Mouse (Mus musculus): ENCODE measurements at regions not wholly inside any gene's neighbourhood (a gene's known extent, or its start where the extent isn't known, plus 50 kb on each side); places are given as distances from the start of the nearest gene placed in this dataset.

- intact Hi-C loops (cut with DNase I), result no loop called here
These were observed 268.0 kb downstream of the Sec23a start for GRCm38 (mm10) chr12:58743800-58744199.

GRCm38 (mm10) chr12:58728094-58728493, 283.7 kb downstream of the Sec23a start:
- intact Hi-C loops (cut with DNase I), result no loop called here

GRCm38 (mm10) chr12:58727547-58727946, 284.3 kb downstream of the Sec23a start:
- intact Hi-C loops (cut with DNase I), result no loop called here

- intact Hi-C loops (cut with DNase I), result no loop called here
These were observed 293.9 kb downstream of the Sec23a start for GRCm38 (mm10) chr12:58717908-58718307.

- intact Hi-C loops (cut with DNase I), result no loop called here
These were observed 297.6 kb downstream of the Sec23a start for GRCm38 (mm10) chr12:58714207-58714606.

GRCm38 (mm10) chr12:58695680-58696079, 316.1 kb downstream of the Sec23a start:
- intact Hi-C loops (cut with DNase I), result no loop called here

- intact Hi-C loops (cut with DNase I), result no loop called here
These were observed 341.7 kb downstream of the Sec23a start for GRCm38 (mm10) chr12:58669914-58670635.

GRCm38 (mm10) chr12:58654530-58655056, 357.2 kb downstream of the Sec23a start:
- intact Hi-C loops (cut with DNase I), result no loop called here

GRCm38 (mm10) chr12:58653751-58654150, 358.1 kb downstream of the Sec23a start:
- intact Hi-C loops (cut with DNase I), result no loop called here

- intact Hi-C loops (cut with DNase I), result no loop called here
These were observed 358.6 kb downstream of the Sec23a start for GRCm38 (mm10) chr12:58653222-58653621.

GRCm38 (mm10) chr12:58652701-58653100, 359.1 kb downstream of the Sec23a start:
- intact Hi-C loops (cut with DNase I), result no loop called here

- intact Hi-C loops (cut with DNase I), result no loop called here
These were observed 363.5 kb downstream of the Sec23a start for GRCm38 (mm10) chr12:58648322-58648721.

- intact Hi-C loops (cut with DNase I), result no loop called here
These were observed 368.0 kb downstream of the Sec23a start for GRCm38 (mm10) chr12:58643843-58644242.

GRCm38 (mm10) chr12:58639478-58639877, 370.4 kb upstream of the Clec14a start:
- intact Hi-C loops (cut with DNase I), result loop anchor here (5.0 kb wide), 1 partner anchor 812 kb away; no protein-coding TSS in a partner anchor

GRCm38 (mm10) chr12:58638260-58638659, 369.2 kb upstream of the Clec14a start:
- intact Hi-C loops (cut with DNase I), result loop anchor here (5.0 kb wide), 1 partner anchor 811 kb away; no protein-coding TSS in a partner anchor

GRCm38 (mm10) chr12:58632529-58632928, 363.4 kb upstream of the Clec14a start:
- intact Hi-C loops (cut with DNase I), result no loop called here

- intact Hi-C loops (cut with DNase I), result no loop called here
These were observed 359.7 kb upstream of the Clec14a start for GRCm38 (mm10) chr12:58628817-58629216.

- intact Hi-C loops (cut with DNase I), result no loop called here
These were observed 356.1 kb upstream of the Clec14a start for GRCm38 (mm10) chr12:58625144-58625543.

- intact Hi-C loops (cut with DNase I), result no loop called here
These were observed 350.6 kb upstream of the Clec14a start for GRCm38 (mm10) chr12:58619508-58620310.

- intact Hi-C loops (cut with DNase I), result no loop called here
These were observed 325.7 kb upstream of the Clec14a start for GRCm38 (mm10) chr12:58594781-58595180.

- intact Hi-C loops (cut with DNase I), result no loop called here
These were observed 322.4 kb upstream of the Clec14a start for GRCm38 (mm10) chr12:58591480-58591829.
